Mouse (Mus musculus) lung, adult 18-20 months (tissue): ENCODE data around the gene Ksr2.

Source experiments
- DNase-seq, 2 experiments: peaks; one replicate each; pipeline ENCODE4 v3.0.0; 2022; ENCODE audit warnings: mixed read lengths in 2 of 2

Ksr2 gene

GRCm38 (mm10) chr5:117626907-117627306 lies 213.1 kb downstream of the Ksr2 start:
- no peak for DNase-seq

GRCm38 (mm10) chr5:117628351-117628750 lies 214.6 kb downstream of the Ksr2 start:
- no peak for DNase-seq

GRCm38 (mm10) chr5:117629570-117629969 lies 215.8 kb downstream of the Ksr2 start:
- no peak for DNase-seq

GRCm38 (mm10) chr5:117635211-117635610 lies 221.4 kb downstream of the Ksr2 start:
- DNase-seq: no peak

GRCm38 (mm10) chr5:117635838-117636237 lies 222.0 kb downstream of the Ksr2 start:
- DNase-seq: no peak

- no peak for DNase-seq
Measured at GRCm38 (mm10) chr5:117641585-117641984, 227.8 kb downstream of the Ksr2 start.

- DNase-seq: no peak
Measured at GRCm38 (mm10) chr5:117651238-117651886, 237.6 kb downstream of the Ksr2 start.

GRCm38 (mm10) chr5:117658641-117659040 lies 244.8 kb downstream of the Ksr2 start:
- DNase-seq: no peak

GRCm38 (mm10) chr5:117659596-117659995 lies 245.8 kb downstream of the Ksr2 start:
- DNase-seq: no peak

- DNase-seq: no peak
Measured at GRCm38 (mm10) chr5:117665181-117665580, 251.4 kb downstream of the Ksr2 start.

GRCm38 (mm10) chr5:117667314-117667713 lies 253.5 kb downstream of the Ksr2 start:
- no peak for DNase-seq

GRCm38 (mm10) chr5:117669265-117669664 lies 255.5 kb downstream of the Ksr2 start:
- no peak for DNase-seq

- no peak for DNase-seq
Measured at GRCm38 (mm10) chr5:117669843-117670242, 256.0 kb downstream of the Ksr2 start.

- no peak for DNase-seq
Measured at GRCm38 (mm10) chr5:117671362-117671761, 257.6 kb downstream of the Ksr2 start.

GRCm38 (mm10) chr5:117675840-117676239 lies 262.0 kb downstream of the Ksr2 start:
- DNase-seq: no peak

GRCm38 (mm10) chr5:117677231-117677630 lies 263.4 kb downstream of the Ksr2 start:
- no peak for DNase-seq

- DNase-seq: no peak
Measured at GRCm38 (mm10) chr5:117678371-117678770, 264.6 kb downstream of the Ksr2 start.

- DNase-seq: no peak
Measured at GRCm38 (mm10) chr5:117682226-117682625, 268.4 kb downstream of the Ksr2 start.

GRCm38 (mm10) chr5:117684491-117684890 lies 270.7 kb downstream of the Ksr2 start:
- no peak for DNase-seq

- no peak for DNase-seq
Measured at GRCm38 (mm10) chr5:117687770-117688352, 274.1 kb downstream of the Ksr2 start.

- DNase-seq: no peak
Measured at GRCm38 (mm10) chr5:117688738-117689137, 274.9 kb downstream of the Ksr2 start.

GRCm38 (mm10) chr5:117689840-117690239 lies 276.0 kb downstream of the Ksr2 start:
- DNase-seq: no peak

- no peak for DNase-seq
Measured at GRCm38 (mm10) chr5:117691271-117691670, 277.5 kb downstream of the Ksr2 start.

- DNase-seq: no peak
Measured at GRCm38 (mm10) chr5:117693557-117693956, 279.8 kb downstream of the Ksr2 start.

- DNase-seq: no peak
Measured at GRCm38 (mm10) chr5:117694632-117695031, 280.8 kb downstream of the Ksr2 start.
